Mouse (Mus musculus) midbrain, embryonic 14.5 days (tissue): Measurements from ENCODE around the gene Urah. TPM values are rescaled to one million over a fixed set of nuclear protein-coding genes. Genes with fewer than 3 reads are reported as not detected.
A peak's percentile ranks its signal among the peaks of the same experiment; 100 is the strongest.

Experiments
- ATAC-seq: fragments of 200-750 bp; cut with Nextera tagmentation; 2 replicates; pipeline ENCODE4 v1.8.0; 2017; ENCODE audit warnings: moderate number of reproducible peaks, moderate library complexity; ENCODE audit not compliant: low FRiP score, low TSS enrichment
- DNase-seq: peaks from one replicate; pipeline ENCODE4 v3.0.0-alpha.2; 2015
- H3K27ac ChIP-seq: fragments of 300-500 bp; sonication (generic); replicated peaks from 2 replicates; pipeline ENCODE4 v1.5.1; 2014; ENCODE audit warnings: mild to moderate bottlenecking, low read depth, low read length, moderate library complexity
- H3K27me3 ChIP-seq: fragments of 300-500 bp; sonication (generic); 2 replicates; pipeline ENCODE4 v1.6.1; 2014; ENCODE audit warnings: low read length, control low read depth, mixed read lengths; ENCODE audit not compliant: control insufficient read depth, insufficient read depth
- H3K36me3 ChIP-seq: fragments of 300-500 bp; sonication (generic); 2 replicates; pipeline ENCODE4 v1.6.1; 2014; ENCODE audit warnings: low read length, control low read depth; ENCODE audit not compliant: control insufficient read depth, insufficient read depth
- H3K4me1 ChIP-seq: fragments of 300-500 bp; sonication (generic); 2 replicates; pipeline ENCODE4 v1.6.1; 2014; ENCODE audit warnings: mild to moderate bottlenecking, antibody characterized with exemption, low read length, control low read depth; ENCODE audit not compliant: control insufficient read depth, insufficient read depth
- H3K4me2 ChIP-seq: fragments of 300-500 bp; sonication (generic); 2 replicates; pipeline ENCODE4 v1.6.1; 2014; ENCODE audit warnings: mild to moderate bottlenecking, low read length, moderate library complexity
- H3K4me3 ChIP-seq: fragments of 300-500 bp; sonication (generic); replicated peaks from 2 replicates; pipeline ENCODE4 v1.5.1; 2014; ENCODE audit warnings: low read depth, low read length
- H3K9ac ChIP-seq: fragments of 300-500 bp; sonication (generic); replicated peaks from 2 replicates; pipeline ENCODE4 v1.6.1; 2014; ENCODE audit warnings: mild to moderate bottlenecking, low read length, moderate library complexity
- H3K9me3 ChIP-seq: fragments of 300-500 bp; sonication (generic); 2 replicates; pipeline ENCODE4 v1.6.1; 2016; ENCODE audit warnings: low read length, control low read depth, mixed read lengths; ENCODE audit not compliant: control insufficient read depth
- WGBS: fragments of 180-500 bp; shearing (Covaris S2); extraction: QIAGEN DNeasy Blood & Tissue Kit; methylation state at CpG from one replicate; pipeline ENCODE4 v1.1.7; 2014; 5-methylcytosine and 5-hydroxymethylcytosine counted together
- polyA plus RNA-seq: library from polyadenylated mRNA; unstranded; fragments of >200 nt; fragmentation: Nextera tagmentation; extraction: Ambion mirVana; gene quantifications from 2 replicates; pipeline ENCODE4 v1.2.1, GENCODE M21; 2014

Urah gene
- polyA plus RNA-seq, 1 experiment from 2014 or later: not detected

GRCm38 (mm10) chr7:140846676-140847075 lies 11.9 kb downstream of the Urah start:
- Histone ChIP-seq H3K27me3 (no peaks in the 10 kb centered on the region; the same call in 1 of the 2 replicates), H3K4me1 (no peaks in the 10 kb centered on the region), H3K4me3 (no peak overlapping the region), H3K36me3 (peaks cover 7% of the 10 kb centered on the region), H3K4me2 (no peak overlapping the region), H3K27ac (no peak overlapping the region), H3K9me3 (no peaks in the 10 kb centered on the region), H3K9ac (no peak overlapping the region)
- DNase-seq (no peak), ATAC-seq (no peak)
- WGBS: 88% methylated on average over 10 of the region's 10 CpGs

GRCm38 (mm10) chr7:140847755-140848580 lies 13.2 kb downstream of the Urah start, which contains the start of gene Odf3:
TSS of gene Odf3 (plus strand) at chr7:140847805.
- no peaks in the 10 kb centered on the region; the same call in 1 of the 2 replicates for H3K27me3 ChIP-seq
- no peaks in the 10 kb centered on the region for H3K9me3 ChIP-seq
- H3K36me3 ChIP-seq: peaks cover 19% of the 10 kb centered on the region
- DNase-seq (peak; percentile 43), ATAC-seq (no peak)
- H3K9ac ChIP-seq: no peak within 1 kb of the TSS
- H3K4me2 ChIP-seq: no peak within 1 kb of the TSS
- no peak within 1 kb of the TSS for H3K27ac ChIP-seq
- 66% methylated on average over 11 of the region's 11 CpGs for WGBS
- no peaks in the 10 kb centered on the region for H3K4me1 ChIP-seq
- no peak within 1 kb of the TSS for H3K4me3 ChIP-seq

GRCm38 (mm10) chr7:140848591-140848990 lies 13.8 kb downstream of the Urah start:
- peaks cover 25% of the 10 kb centered on the region for H3K36me3 ChIP-seq
- no peak for DNase-seq
- no peak for ATAC-seq
- WGBS: 91% methylated on average over 10 of the region's 10 CpGs
- no peak overlapping the region for H3K27ac ChIP-seq
- H3K4me3 ChIP-seq: no peak overlapping the region
- H3K4me2 ChIP-seq: no peak overlapping the region
- H3K9me3 ChIP-seq: no peaks in the 10 kb centered on the region
- no peaks in the 10 kb centered on the region for H3K4me1 ChIP-seq
- H3K9ac ChIP-seq: no peak overlapping the region
- H3K27me3 ChIP-seq: no peaks in the 10 kb centered on the region; the same call in 1 of the 2 replicates

- Histone ChIP-seq H3K27me3 (no peaks in the 10 kb centered on the region), H3K36me3 (peaks cover 35% of the 10 kb centered on the region), H3K9ac (no peak overlapping the region), H3K4me2 (no peak overlapping the region), H3K9me3 (no peaks in the 10 kb centered on the region), H3K27ac (no peak overlapping the region), H3K4me3 (no peak overlapping the region), H3K4me1 (peaks cover 8% of the 10 kb centered on the region)
- WGBS: 96% methylated on average over 4 of the region's 4 CpGs
- DNase-seq (no peak), ATAC-seq (no peak)
Measured at GRCm38 (mm10) chr7:140851916-140852315, 17.1 kb downstream of the Urah start.

- Histone ChIP-seq H3K4me2 (no peak overlapping the region), H3K9ac (no peak overlapping the region), H3K4me3 (no peak overlapping the region), H3K4me1 (peaks cover 16% of the 10 kb centered on the region), H3K36me3 (peaks cover 37% of the 10 kb centered on the region), H3K27me3 (no peaks in the 10 kb centered on the region), H3K27ac (no peak overlapping the region), H3K9me3 (no peaks in the 10 kb centered on the region)
- 89% methylated on average over 9 of the region's 9 CpGs for WGBS
- ATAC-seq (no peak), DNase-seq (no peak)
Measured at GRCm38 (mm10) chr7:140853386-140853785, 18.6 kb downstream of the Urah start.

GRCm38 (mm10) chr7:140854483-140854882 lies 19.7 kb downstream of the Urah start:
- 93% methylated on average over 18 of the region's 18 CpGs for whole genome bisulfite sequencing
- Histone ChIP-seq H3K4me1 (peaks cover 22% of the 10 kb centered on the region), H3K4me3 (no peak overlapping the region), H3K9ac (no peak overlapping the region), H3K4me2 (peak overlapping the region; percentile 92; the same call in 1 of the 2 replicates), H3K27ac (no peak overlapping the region), H3K9me3 (no peaks in the 10 kb centered on the region), H3K36me3 (peaks cover 47% of the 10 kb centered on the region), H3K27me3 (no peaks in the 10 kb centered on the region)
- DNase-seq: no peak
- no peak for ATAC-seq

- ATAC-seq: no peak
- Histone ChIP-seq H3K36me3 (peaks cover 54% of the 10 kb centered on the region), H3K4me2 (peak overlapping the region; percentile 92), H3K4me3 (peak overlapping the region; percentile 85), H3K9me3 (no peaks in the 10 kb centered on the region), H3K4me1 (peaks cover 22% of the 10 kb centered on the region), H3K27ac (no peak overlapping the region), H3K27me3 (no peaks in the 10 kb centered on the region), H3K9ac (peak overlapping the region; percentile 90; the same call in 1 of the 2 replicates)
- 80% methylated on average over 9 of the region's 9 CpGs for WGBS
- no peak for DNase-seq
Measured at GRCm38 (mm10) chr7:140855181-140855580, 20.4 kb downstream of the Urah start.

- peak; percentile 93 for DNase-seq
- H3K36me3 ChIP-seq: peaks cover 62% of the 10 kb centered on the region
- H3K9me3 ChIP-seq: no peaks in the 10 kb centered on the region
Measured at GRCm38 (mm10) chr7:140855860-140856784, 21.3 kb downstream of the Urah start, which contains the start of gene Gm45785. TSS of gene Gm45785 (minus strand) at chr7:140856331.

More at GRCm38 (mm10) chr7:140855860-140856784, 21.3 kb downstream of the Urah start, which contains the start of gene Gm45785:
- peak within 1 kb of the TSS; percentile 92 for H3K4me2 ChIP-seq
- 1% methylated on average over 51 of the region's 51 CpGs for WGBS
- H3K27me3 ChIP-seq: no peaks in the 10 kb centered on the region
- peak; percentile 79 for ATAC-seq
- H3K4me3 ChIP-seq: peak within 1 kb of the TSS; percentile 85
- peak within 1 kb of the TSS; percentile 91 for H3K27ac ChIP-seq
- peaks cover 22% of the 10 kb centered on the region for H3K4me1 ChIP-seq
- H3K9ac ChIP-seq: peak within 1 kb of the TSS; percentile 90
